Mouse (Mus musculus): ENCODE measurements around the gene Syn2. TPM values are rescaled to one million over a fixed set of nuclear protein-coding genes. Genes with fewer than 3 reads are reported as not detected.

The Syn2 gene
- 2.6 TPM for polyA plus RNA-seq (2014; fragmentation: Illumina TruSeq; extraction: RNeasy Lipid Tissue Mini Kit (QIAGEN cat#74804); ENCODE audit: low replicate concordance)

DNA sequence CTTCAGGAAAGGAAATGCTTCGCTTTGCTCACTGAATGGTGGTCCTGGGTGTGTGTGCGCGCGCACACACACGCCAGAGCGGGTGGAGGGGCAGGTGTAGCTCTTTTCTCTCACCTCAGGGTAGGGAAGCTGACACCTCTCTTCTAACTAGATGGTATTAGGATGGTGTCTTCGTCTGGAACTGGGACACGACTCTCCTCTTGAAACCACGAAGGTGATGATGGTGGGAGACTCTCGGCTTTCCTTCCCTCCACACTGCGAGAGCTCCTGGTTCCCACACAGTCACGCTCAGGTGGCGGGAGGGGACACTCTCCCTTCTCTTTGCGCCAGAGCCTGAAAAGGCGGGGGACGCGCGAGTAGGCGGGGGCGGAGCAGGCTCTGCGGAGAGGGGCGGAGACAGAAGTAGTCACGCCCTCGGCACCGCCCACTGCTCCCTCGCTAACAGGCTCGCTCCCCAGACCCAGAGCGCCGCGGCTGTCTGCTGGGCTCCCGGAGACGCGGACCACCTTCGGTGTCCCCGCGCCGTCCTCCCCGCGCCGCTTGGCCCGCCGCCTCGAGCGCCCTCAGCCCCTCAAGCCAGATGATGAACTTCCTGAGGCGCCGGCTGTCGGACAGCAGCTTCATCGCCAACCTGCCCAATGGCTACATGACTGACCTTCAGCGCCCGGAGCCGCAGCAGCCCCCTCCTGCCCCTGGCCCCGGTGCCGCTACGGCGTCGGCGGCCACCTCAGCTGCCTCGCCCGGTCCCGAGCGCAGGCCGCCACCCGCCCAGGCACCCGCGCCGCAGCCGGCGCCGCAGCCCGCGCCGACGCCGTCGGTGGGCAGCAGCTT is at the start of gene Syn2:
Gene Syn2 (plus strand): TSS at position 402 of the 831 bp plus-strand sequence.

DNA sequence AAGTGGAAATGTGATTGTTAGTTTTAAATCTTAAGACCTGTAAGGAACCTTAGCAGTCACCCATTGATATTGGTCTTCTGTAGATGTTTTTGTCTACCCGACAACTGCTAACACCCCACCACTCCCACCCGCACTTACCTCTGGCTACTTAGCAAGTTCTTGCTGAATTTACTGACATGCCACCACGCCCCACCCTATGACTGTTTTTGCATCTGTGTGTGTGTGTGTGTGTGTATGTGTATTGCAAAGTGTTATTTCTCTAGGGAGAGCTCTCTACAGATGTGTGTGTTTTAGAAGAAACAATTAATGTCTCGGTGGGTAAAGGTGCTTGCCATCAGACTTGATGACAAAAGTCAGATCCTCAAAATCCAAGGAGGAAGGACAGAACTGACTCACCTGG is 92.3 kb downstream of the Syn2 start, which contains the start of gene Gm17482:
Gene Gm17482 (plus strand): TSS at position 301 of the 400 bp plus-strand sequence.

DNA sequence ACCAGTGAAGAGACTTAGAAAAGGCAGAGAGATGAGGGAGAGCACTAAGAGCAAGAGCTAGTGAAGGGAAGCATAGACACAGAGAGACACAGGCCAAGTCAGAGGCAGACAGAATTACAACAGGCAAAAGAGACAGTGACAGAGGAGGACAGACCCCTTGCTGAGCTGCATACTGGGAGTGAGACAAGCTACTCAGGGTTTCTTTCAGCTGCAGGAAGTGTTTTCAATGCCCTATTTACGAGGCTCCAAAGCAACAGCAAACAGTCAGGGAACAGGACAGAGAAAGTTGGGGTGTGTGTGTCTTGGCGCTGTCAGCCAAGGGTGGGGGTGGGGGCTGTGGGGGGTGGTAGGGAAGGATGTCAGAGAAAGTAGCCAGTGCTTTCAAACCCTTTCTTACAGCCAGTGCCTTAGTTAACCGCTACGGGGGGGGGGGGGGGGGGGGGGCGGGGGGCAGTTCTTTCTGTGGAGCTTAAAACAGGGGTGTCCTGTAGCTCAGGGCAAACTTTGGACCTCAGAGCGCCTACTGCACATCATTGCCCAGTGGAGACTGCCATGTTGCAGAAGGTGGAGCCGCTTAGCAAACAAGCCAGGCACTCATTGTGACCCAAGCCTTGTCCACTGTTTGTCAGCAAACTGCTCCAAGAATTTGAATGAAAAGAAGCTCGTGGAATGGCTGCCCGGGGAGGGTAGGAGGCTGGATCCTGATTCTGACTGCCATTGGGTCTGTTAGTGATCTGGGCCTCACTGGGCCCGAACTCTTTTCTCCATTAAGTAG is 117.6 kb downstream of the Syn2 start, which contains the start of gene Timp4:
Gene Timp4 (minus strand): TSS at position 107 of the 775 bp plus-strand sequence.

Other genes starting within 250 kb of the Syn2 start
- 3.5 TPM for gene Vgll4, start 164.9 kb upstream of the Syn2 start, polyA plus RNA-seq (2014; fragmentation: Illumina TruSeq; extraction: RNeasy Lipid Tissue Mini Kit (QIAGEN cat#74804); ENCODE audit: low replicate concordance)
- gene Tamm41, start 97.0 kb upstream of the Syn2 start, polyA plus RNA-seq (2014; fragmentation: Illumina TruSeq; extraction: RNeasy Lipid Tissue Mini Kit (QIAGEN cat#74804); ENCODE audit: low replicate concordance), result 9.7 TPM
- not detected for gene Gm17482, start 92.4 kb downstream of the Syn2 start, polyA plus RNA-seq (2014; fragmentation: Illumina TruSeq; extraction: RNeasy Lipid Tissue Mini Kit (QIAGEN cat#74804); ENCODE audit: low replicate concordance)
- not detected for gene Timp4, start 117.3 kb downstream of the Syn2 start, polyA plus RNA-seq (2014; fragmentation: Illumina TruSeq; extraction: RNeasy Lipid Tissue Mini Kit (QIAGEN cat#74804); ENCODE audit: low replicate concordance)
- 46.9 TPM for gene Pparg, start 226.0 kb downstream of the Syn2 start, polyA plus RNA-seq (2014; fragmentation: Illumina TruSeq; extraction: RNeasy Lipid Tissue Mini Kit (QIAGEN cat#74804); ENCODE audit: low replicate concordance)

All from small intestine, adult 10 weeks (tissue).